Mouse (Mus musculus) forebrain, embryonic 12.5 days (tissue): ENCODE results near the gene Cdh23. TPM values are rescaled to one million over a fixed set of nuclear protein-coding genes. Genes with fewer than 3 reads are reported as not detected.

Experiments used
- ATAC-seq: fragments of 200-750 bp; cut with Nextera tagmentation; 2 replicates; pipeline ENCODE4 v1.8.0; 2017; ENCODE audit warnings: moderate TSS enrichment; ENCODE audit not compliant: low FRiP score
- H3K27ac ChIP-seq: fragments of 300-500 bp; sonication (generic); 2 replicates; pipeline ENCODE4 v1.5.1; 2016; ENCODE audit warnings: mild to moderate bottlenecking
- H3K27me3 ChIP-seq: fragments of 300-500 bp; sonication (generic); 2 replicates; pipeline ENCODE4 v1.6.1; 2016; ENCODE audit warnings: mild to moderate bottlenecking
- H3K36me3 ChIP-seq: fragments of 300-500 bp; sonication (generic); replicated peaks from 2 replicates; pipeline ENCODE4 v1.6.1; 2016; ENCODE audit warnings: mild to moderate bottlenecking
- H3K4me1 ChIP-seq: fragments of 300-500 bp; sonication (generic); 2 replicates; pipeline ENCODE4 v1.6.1; 2016
- H3K4me2 ChIP-seq: fragments of 300-500 bp; sonication (generic); 2 replicates; pipeline ENCODE4 v1.6.1; 2016; ENCODE audit warnings: mild to moderate bottlenecking, moderate library complexity
- H3K4me3 ChIP-seq: fragments of 300-500 bp; sonication (generic); replicated peaks from 2 replicates; pipeline ENCODE4 v1.5.1; 2016; ENCODE audit warnings: mild to moderate bottlenecking
- H3K9ac ChIP-seq: fragments of 300-500 bp; sonication (generic); 2 replicates; pipeline ENCODE4 v1.6.1; 2016; ENCODE audit warnings: mild to moderate bottlenecking
- H3K9me3 ChIP-seq: fragments of 300-500 bp; sonication (generic); 2 replicates; pipeline ENCODE4 v1.6.1; 2016
- WGBS: fragments of 180-500 bp; shearing (Covaris S2); methylation state at CpG from one replicate; pipeline ENCODE4 v1.1.7; 2016; 5-methylcytosine and 5-hydroxymethylcytosine counted together
- polyA plus RNA-seq: library from polyadenylated mRNA; unstranded; fragments of >200 nt; fragmentation: Nextera tagmentation; extraction: Ambion mirVana; gene quantifications from 2 replicates; pipeline ENCODE4 v1.2.1, GENCODE M21; 2016

Cdh23 gene
- polyA plus RNA-seq, 1 experiment from 2014 or later, result 2.5 TPM

DNA sequence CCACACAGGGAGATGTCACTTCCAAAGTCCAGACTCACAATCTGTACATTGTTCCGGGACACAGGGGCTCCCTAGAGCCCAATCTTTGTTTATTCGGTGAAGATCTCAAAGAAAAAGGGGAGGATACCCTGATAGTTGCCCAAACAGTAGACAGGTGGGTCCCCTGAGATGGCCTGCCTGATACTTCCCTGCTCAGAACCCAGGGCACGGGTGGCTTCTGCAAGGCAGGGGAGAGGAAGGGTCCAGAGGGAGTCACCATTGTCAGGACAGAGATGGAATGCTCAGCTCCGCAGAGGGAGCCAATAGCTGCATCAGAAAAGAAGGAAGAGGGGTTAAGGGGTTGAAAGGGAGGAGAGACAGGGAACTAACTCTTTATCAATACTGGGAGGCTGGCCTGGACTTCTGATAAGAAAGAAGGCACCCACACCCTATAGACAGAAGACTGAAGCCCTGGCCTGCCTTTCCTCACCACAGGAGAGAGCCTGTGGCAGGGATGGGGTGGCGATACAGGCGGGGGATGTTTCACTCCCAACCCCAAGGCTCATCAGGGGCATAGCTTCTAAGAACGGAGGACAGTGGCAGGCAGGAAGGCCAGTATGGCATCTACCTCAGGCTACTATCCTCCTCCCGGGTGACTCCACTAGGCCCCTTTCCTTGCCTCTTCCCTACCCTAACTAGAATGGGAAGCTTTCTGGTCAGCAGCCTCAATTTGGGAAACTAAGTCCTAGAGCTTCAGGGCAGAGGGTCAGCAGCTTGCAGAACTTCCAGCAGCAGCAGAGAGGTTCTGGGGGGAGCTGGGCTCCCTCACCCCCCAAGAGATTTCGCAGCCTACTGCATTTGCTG lies 348.3 kb downstream of the Cdh23 start:
- Histone ChIP-seq H3K36me3 (no peaks in the 10 kb centered on the region), H3K9ac (no peak overlapping the region), H3K9me3 (no peaks in the 10 kb centered on the region), H3K27me3 (peaks cover 36% of the 10 kb centered on the region), H3K4me1 (peaks cover 41% of the 10 kb centered on the region), H3K4me3 (no peak overlapping the region), H3K4me2 (peak overlapping the region; percentile 50; the same call in 1 of the 2 replicates), H3K27ac (no peak overlapping the region)
- ATAC-seq, result no peak
- 32% methylated on average over 9 of the region's 9 CpGs for WGBS

DNA sequence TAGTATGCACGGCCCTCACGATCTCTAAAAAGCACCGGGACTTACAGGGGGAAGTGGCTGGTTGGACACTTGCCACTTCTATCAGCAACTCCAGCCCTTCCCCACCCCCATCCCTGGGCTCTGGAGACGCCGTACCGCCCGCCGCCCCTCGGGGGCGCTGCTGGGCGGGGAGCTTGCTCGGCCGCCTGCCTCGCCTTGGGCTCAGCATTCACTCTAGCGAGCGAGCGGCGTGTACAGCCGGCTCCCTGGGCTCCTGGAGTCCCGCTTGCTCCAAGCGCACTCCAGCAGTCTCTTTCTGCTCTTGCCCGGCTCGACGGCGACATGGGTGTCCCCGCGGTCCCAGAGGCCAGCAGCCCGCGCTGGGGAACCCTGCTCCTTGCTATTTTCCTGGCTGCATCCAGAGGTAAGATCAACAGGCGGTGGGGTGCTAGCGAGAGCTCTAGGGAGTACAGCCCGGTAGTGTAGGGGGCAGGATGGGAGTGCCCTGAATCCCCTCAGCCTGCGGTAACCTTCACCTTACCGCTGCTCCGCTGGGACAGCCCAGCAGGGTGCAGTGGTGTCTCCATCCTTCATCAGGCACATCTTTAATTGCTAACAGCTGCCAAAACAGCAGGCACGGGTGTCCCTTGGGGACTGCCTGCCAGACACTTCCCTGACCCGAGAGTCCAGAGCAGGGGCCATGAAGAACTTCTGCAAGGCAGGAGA lies 349.4 kb downstream of the Cdh23 start, which contains the start of gene Vsir:
Vsir (plus strand) TSS at position 151 of the 705 bp plus-strand sequence.
- peak within 1 kb of the TSS; percentile 34; the same call in 1 of the 2 replicates for H3K9ac ChIP-seq
- peak within 1 kb of the TSS; percentile 50 for H3K4me2 ChIP-seq
- H3K36me3 ChIP-seq, result no peaks in the 10 kb centered on the region
- 0% methylated on average over 37 of the region's 37 CpGs for WGBS
- H3K27me3 ChIP-seq, result peaks cover 36% of the 10 kb centered on the region
- ATAC-seq, result peak; percentile 57; the same call in 1 of the 2 replicates
- no peak within 1 kb of the TSS for H3K27ac ChIP-seq
- peaks cover 36% of the 10 kb centered on the region for H3K4me1 ChIP-seq
- H3K4me3 ChIP-seq, result peak within 1 kb of the TSS; percentile 29
- H3K9me3 ChIP-seq, result no peaks in the 10 kb centered on the region

DNA sequence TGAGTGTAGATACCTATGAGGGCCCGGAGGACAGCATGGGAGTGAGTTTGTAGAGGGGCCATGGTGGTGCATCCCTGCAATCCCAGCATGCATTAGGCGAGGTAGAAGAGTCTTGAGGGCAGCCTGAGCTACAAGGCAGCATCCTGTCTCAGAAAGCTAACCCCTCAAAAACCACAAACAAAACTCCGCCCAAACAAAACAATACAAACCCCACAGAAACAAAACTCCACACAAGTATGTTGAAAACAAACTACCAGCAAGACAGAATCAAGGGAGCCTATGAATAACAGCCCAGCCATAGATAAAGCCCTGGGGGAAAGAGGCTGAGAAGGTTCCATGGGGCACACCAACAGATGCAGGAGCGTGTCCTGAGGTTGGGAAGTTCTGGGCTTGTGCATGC lies 350.2 kb downstream of the Cdh23 start:
- 84% methylated on average over 4 of the region's 4 CpGs for WGBS
- H3K36me3 ChIP-seq, result no peaks in the 10 kb centered on the region
- H3K9ac ChIP-seq, result no peak overlapping the region
- H3K4me3 ChIP-seq, result no peak overlapping the region
- no peak overlapping the region for H3K27ac ChIP-seq
- H3K4me2 ChIP-seq, result peak overlapping the region; percentile 50; the same call in 1 of the 2 replicates
- H3K4me1 ChIP-seq, result peaks cover 28% of the 10 kb centered on the region
- H3K27me3 ChIP-seq, result peaks cover 36% of the 10 kb centered on the region
- ATAC-seq, result no peak
- no peaks in the 10 kb centered on the region for H3K9me3 ChIP-seq

DNA sequence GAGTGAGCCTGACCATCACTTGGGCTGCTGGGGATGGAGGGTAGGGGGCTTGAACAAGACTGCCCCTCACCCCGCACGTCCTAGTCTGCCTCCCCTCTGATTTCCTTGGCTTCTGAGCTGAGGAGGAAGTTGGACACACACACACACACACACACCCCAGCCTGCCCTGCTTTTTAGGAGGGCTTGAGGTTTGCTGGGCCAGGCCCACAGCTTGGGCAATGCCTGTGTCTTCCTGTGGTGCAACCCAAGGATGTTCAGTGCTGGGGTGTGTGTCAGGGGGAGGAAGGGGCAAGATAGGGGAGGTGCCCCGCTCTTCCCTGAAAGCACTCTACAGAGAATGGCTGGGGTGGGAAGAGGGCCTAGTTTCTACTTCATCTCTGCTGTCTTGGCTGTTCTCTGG lies 352.2 kb downstream of the Cdh23 start:
- no peak overlapping the region for H3K27ac ChIP-seq
- no peak overlapping the region for H3K9ac ChIP-seq
- H3K4me1 ChIP-seq, result peaks cover 23% of the 10 kb centered on the region
- no peaks in the 10 kb centered on the region for H3K36me3 ChIP-seq
- ATAC-seq, result no peak
- 93% methylated on average over 3 of the region's 3 CpGs for WGBS
- H3K4me2 ChIP-seq, result no peak overlapping the region
- H3K9me3 ChIP-seq, result no peaks in the 10 kb centered on the region
- H3K27me3 ChIP-seq, result peaks cover 32% of the 10 kb centered on the region
- no peak overlapping the region for H3K4me3 ChIP-seq

DNA sequence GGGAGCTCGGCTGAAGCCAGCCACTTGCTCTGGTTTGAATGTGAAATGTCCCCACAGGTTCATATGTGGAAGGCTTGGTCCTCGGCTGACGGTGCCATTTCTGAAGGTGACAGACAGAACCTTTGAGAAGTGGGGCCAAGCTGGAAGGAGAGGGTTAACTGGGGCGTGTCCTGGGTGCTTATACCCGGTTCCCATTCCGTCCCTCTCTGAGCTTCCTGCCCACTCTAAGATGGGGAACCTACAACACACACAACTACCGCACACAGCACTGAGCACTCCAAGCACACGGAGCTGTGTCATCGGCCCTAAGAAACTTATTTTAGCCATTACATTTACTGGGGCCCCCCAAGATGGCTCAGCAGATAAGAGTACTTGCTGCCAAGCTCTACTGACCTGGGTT lies 354.8 kb downstream of the Cdh23 start:
- no peak overlapping the region for H3K4me3 ChIP-seq
- 80% methylated on average over 9 of the region's 9 CpGs for WGBS
- H3K27ac ChIP-seq, result no peak overlapping the region
- no peaks in the 10 kb centered on the region for H3K36me3 ChIP-seq
- peaks cover 12% of the 10 kb centered on the region for H3K4me1 ChIP-seq
- ATAC-seq, result no peak
- H3K27me3 ChIP-seq, result peaks cover 8% of the 10 kb centered on the region
- H3K9me3 ChIP-seq, result no peaks in the 10 kb centered on the region
- no peak overlapping the region for H3K4me2 ChIP-seq
- no peak overlapping the region for H3K9ac ChIP-seq

DNA sequence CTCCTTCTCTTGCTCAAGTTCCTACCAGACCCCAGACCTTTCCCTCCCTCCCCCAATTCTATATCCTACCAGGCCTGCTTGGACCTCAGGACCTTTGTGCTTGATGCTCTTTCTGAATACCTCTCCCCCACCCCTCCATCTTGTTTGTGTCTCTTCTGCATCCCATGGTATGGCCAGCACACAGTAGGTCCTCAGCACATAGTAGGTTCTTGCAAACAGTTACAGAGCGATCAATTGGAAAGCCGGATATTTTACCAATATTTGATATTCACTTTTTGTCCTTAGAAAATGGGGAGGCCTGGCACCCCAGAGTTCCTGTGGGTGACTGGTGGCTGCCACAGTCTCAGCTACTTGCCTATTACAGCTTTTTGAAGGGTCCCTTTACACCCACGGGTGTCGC lies 361.3 kb downstream of the Cdh23 start:
- Histone ChIP-seq H3K9me3 (no peaks in the 10 kb centered on the region), H3K4me2 (no peak overlapping the region), H3K4me1 (no peaks in the 10 kb centered on the region), H3K9ac (no peak overlapping the region), H3K4me3 (no peak overlapping the region), H3K27me3 (no peaks in the 10 kb centered on the region; the same call in 1 of the 2 replicates), H3K27ac (no peak overlapping the region), H3K36me3 (no peaks in the 10 kb centered on the region)
- no peak for ATAC-seq
- 96% methylated on average over 4 of the region's 4 CpGs for WGBS

DNA sequence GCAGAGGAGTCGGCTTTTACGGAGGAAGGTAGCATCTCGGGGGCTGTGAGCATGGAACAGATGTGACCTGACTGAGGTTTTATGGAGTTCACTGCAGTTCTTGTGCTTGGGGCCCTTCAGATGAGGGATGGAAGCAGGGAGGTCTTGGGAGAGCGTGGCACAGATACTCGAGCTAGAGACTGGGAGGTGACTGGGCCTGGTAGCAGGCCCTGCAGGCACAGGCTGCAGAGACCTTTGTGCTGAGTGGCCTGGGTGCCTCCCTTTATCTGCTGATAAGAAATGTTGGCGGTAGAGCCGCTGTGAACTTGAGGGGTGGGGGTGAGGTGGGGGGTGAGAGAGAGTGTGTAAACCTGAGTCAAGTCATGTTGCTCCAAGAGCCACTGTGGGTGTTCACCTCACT lies 361.7 kb downstream of the Cdh23 start:
- 88% methylated on average over 7 of the region's 7 CpGs for WGBS
- Histone ChIP-seq H3K36me3 (no peaks in the 10 kb centered on the region), H3K27me3 (no peaks in the 10 kb centered on the region; the same call in 1 of the 2 replicates), H3K9ac (no peak overlapping the region), H3K9me3 (no peaks in the 10 kb centered on the region), H3K27ac (no peak overlapping the region), H3K4me1 (no peaks in the 10 kb centered on the region), H3K4me3 (no peak overlapping the region), H3K4me2 (no peak overlapping the region)
- ATAC-seq, result no peak

DNA sequence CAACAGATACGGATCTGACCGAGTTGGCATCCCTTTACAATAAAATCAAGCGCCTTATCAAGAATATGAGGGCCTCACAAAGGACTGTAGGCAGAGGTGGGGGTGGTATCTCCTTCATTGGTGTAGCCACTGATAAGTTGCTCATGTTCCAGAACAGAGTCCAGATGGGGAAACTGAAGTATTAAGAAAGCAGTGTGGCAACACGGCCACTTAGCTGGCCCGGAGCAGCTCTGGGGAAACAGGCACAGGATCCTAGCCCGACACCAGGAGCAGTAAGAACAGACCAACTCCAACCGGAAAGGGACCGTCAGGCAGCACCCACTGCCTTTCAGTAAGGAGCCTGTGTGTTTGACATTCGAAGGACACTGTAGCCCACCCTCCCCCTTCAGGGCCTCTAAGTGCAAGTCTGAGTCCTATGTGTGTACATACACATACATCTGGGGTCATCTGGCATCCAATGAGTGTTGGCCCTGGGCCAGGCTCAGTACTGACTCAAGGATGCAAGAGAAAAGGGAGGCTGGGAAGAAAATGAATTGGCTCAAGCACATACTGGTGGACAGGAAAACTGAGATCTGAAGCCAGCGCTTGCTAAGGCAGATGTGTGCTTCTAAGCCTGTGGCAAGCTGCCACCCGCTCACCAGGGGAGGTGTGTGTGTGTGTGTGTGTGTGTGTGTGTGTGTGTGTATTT lies 367.2 kb downstream of the Cdh23 start:
- Histone ChIP-seq H3K9me3 (no peaks in the 10 kb centered on the region), H3K4me2 (no peak overlapping the region)
- no peak for ATAC-seq

DNA sequence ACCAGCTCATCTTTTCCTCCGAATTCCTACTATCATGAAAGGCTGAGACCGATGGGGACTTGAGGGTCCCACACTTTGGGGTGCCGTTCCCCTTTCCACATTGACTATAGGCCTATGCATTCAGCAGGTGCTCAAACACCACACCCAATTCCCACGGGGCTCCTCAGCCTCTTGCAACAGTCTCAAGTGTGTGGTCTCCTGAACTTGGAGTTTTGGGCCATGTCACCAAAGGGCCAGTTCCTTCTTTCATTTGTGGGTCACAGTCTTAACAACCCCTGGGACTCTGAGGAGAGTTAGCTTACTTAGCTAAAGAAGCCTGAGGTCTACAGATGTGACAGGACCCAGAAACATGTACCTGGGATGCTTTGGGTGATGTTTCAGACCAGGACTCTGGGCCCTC lies 380.1 kb downstream of the Cdh23 start:
- Histone ChIP-seq H3K27ac (no peak overlapping the region), H3K36me3 (no peaks in the 10 kb centered on the region), H3K9me3 (no peaks in the 10 kb centered on the region), H3K4me2 (no peak overlapping the region), H3K27me3 (no peaks in the 10 kb centered on the region), H3K4me3 (no peak overlapping the region), H3K9ac (no peak overlapping the region), H3K4me1 (no peaks in the 10 kb centered on the region)
- 91% methylated on average over 4 of the region's 4 CpGs for WGBS
- no peak for ATAC-seq

More for the DNA sequence above, 367.2 kb downstream of the Cdh23 start:
- Histone ChIP-seq H3K27me3 (no peaks in the 10 kb centered on the region; the same call in 1 of the 2 replicates), H3K4me1 (peaks cover 3% of the 10 kb centered on the region; the same call in 1 of the 2 replicates), H3K4me3 (no peak overlapping the region), H3K36me3 (no peaks in the 10 kb centered on the region), H3K27ac (no peak overlapping the region), H3K9ac (no peak overlapping the region)
- WGBS, result 87% methylated on average over 11 of the region's 11 CpGs

DNA sequence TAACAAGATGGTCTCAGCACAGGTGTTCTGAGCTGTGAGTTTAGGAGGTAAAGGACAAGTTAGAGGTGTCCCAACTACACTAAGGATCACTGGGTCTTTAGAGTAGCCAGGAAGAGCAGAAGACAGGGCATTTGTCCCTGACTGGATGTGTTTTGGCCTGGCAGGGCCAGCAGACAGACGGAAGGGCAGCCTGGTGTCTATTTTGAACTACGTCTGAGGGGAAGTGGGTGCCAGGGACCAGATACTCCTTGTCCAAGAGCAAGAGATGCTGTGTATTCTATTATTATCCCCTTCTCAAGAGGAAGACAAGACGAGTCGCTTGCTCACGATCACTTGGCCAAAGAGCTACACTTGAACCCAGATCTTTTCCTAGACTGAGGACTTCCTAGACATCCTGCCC lies 382.7 kb downstream of the Cdh23 start:
- H3K27ac ChIP-seq, result no peak overlapping the region
- WGBS, result 93% methylated on average over 5 of the region's 5 CpGs
- no peaks in the 10 kb centered on the region for H3K36me3 ChIP-seq
- no peak overlapping the region for H3K4me2 ChIP-seq
- no peak overlapping the region for H3K9ac ChIP-seq
- no peaks in the 10 kb centered on the region for H3K9me3 ChIP-seq
- no peaks in the 10 kb centered on the region for H3K27me3 ChIP-seq
- no peaks in the 10 kb centered on the region for H3K4me1 ChIP-seq
- H3K4me3 ChIP-seq, result no peak overlapping the region
- ATAC-seq, result no peak

DNA sequence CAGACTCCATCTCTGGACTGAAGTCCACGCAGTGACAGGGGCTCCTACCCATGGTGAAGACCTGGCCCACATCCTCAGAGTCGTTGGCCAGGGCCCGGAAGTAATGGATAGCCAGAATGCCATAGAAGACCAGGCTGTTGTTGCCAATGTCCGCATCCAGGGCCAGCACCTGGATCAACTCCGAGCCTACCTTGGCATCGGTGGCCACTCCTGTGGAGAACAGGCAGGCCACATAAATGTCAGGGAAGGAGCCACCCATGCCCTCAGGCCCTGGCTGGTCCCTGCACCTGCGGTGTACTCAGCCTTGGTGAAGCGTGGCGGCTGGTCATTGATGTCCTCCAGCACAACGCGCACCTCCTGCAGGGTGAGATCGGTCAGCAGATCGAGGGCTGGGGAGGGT lies 385.7 kb downstream of the Cdh23 start:
- H3K27ac ChIP-seq, result no peak overlapping the region
- H3K36me3 ChIP-seq, result no peaks in the 10 kb centered on the region
- no peaks in the 10 kb centered on the region for H3K4me1 ChIP-seq
- no peak overlapping the region for H3K4me3 ChIP-seq
- no peak overlapping the region for H3K4me2 ChIP-seq
- ATAC-seq, result no peak
- 92% methylated on average over 13 of the region's 13 CpGs for WGBS
- H3K9me3 ChIP-seq, result no peaks in the 10 kb centered on the region
- H3K27me3 ChIP-seq, result no peaks in the 10 kb centered on the region
- no peak overlapping the region for H3K9ac ChIP-seq
